Mouse (Mus musculus): ENCODE measurements around the gene Tubb3. TPM values are rescaled to one million over a fixed set of nuclear protein-coding genes. Genes with fewer than 3 reads are reported as not detected.

The Tubb3 gene
- polyA plus RNA-seq, 1 experiment from 2014 or later, result 1,555 TPM

DNA sequence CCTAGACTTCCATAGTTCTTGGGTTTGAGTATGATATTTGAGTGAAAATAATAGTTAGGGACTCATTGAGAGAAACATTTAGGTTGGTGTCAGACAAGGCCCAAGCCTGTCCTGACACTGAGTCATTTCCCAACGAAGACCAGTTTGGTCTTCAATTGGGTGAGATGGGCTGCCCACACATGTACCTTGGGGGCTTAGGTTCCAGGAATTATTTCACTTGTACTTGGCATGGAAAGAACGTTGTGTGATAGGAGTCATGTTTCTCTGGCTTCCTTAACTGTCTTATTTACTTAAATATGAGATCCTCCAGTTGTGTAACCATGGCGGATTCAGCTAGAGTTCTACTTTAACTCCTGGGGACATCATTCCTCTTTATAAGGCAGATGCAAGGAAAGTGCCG lies 52.4 kb downstream of the Tubb3 start:
- Histone ChIP-seq H3K9me3 (replicated peaks) (no peaks in the 10 kb centered on the region), H3K27me3 (replicated peaks) (no peaks in the 10 kb centered on the region), H3K4me1 (no peaks in the 10 kb centered on the region), H3K4me3 (replicated peaks) (no peak overlapping the region), H3K9ac (replicated peaks) (no peak overlapping the region), H3K4me2 (no peak overlapping the region), H3K27ac (replicated peaks) (no peak overlapping the region), H3K36me3 (peaks cover 49% of the 10 kb centered on the region)
- WGBS, result 90% methylated on average over 4 of the region's 4 CpGs
- ATAC-seq (ENCODE audit: low FRiP score), result no peak

DNA sequence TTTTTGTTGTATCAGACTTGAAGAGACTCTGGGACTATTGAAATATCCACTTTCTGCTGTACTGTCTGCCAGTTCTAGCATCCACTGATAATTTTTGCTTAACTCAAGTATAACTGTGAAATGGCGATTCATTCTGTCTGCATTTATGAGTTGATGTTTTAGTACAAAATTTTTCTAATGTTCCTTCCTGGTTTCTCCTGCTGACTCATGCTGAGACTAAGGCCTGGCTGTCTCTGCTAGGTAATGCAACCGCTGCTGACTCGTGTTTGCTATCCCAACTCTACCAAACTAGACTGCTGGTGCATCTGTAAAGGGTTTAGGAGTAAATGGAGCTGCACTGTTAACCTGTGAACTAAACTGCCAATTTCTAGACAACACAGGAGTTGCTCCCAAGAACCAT lies 56.3 kb downstream of the Tubb3 start:
- no peaks in the 10 kb centered on the region for H3K9me3 ChIP-seq (replicated peaks)
- H3K27ac ChIP-seq (replicated peaks), result no peak overlapping the region
- no peak overlapping the region for H3K4me2 ChIP-seq
- ATAC-seq (ENCODE audit: low FRiP score), result no peak
- H3K9ac ChIP-seq (replicated peaks), result no peak overlapping the region
- no peaks in the 10 kb centered on the region for H3K4me1 ChIP-seq
- WGBS, result 80% methylated on average over 3 of the region's 3 CpGs
- no peaks in the 10 kb centered on the region for H3K27me3 ChIP-seq (replicated peaks)
- peaks cover 16% of the 10 kb centered on the region for H3K36me3 ChIP-seq
- no peak overlapping the region for H3K4me3 ChIP-seq (replicated peaks)

Other genes starting within 250 kb of the Tubb3 start
- 0.41 and 1.1 TPM in 2 replicates for gene Dpep1, start 225.2 kb upstream of the Tubb3 start, polyA plus RNA-seq (2015; fragmentation: Nextera tagmentation; extraction: Ambion mirVana)
- 174 and 182 TPM in 2 replicates for gene Chmp1a, start 198.7 kb upstream of the Tubb3 start, polyA plus RNA-seq (2015; fragmentation: Nextera tagmentation; extraction: Ambion mirVana)
- 6.5 and 6.6 TPM in 2 replicates for gene Spata33, start 198.6 kb upstream of the Tubb3 start, polyA plus RNA-seq (2015; fragmentation: Nextera tagmentation; extraction: Ambion mirVana)
- 42.3 and 44.2 TPM in 2 replicates for gene Cdk10, start 186.6 kb upstream of the Tubb3 start, polyA plus RNA-seq (2015; fragmentation: Nextera tagmentation; extraction: Ambion mirVana)
- gene Spata2l, start 175.2 kb upstream of the Tubb3 start, polyA plus RNA-seq (2015; fragmentation: Nextera tagmentation; extraction: Ambion mirVana), result 11.3 and 12.8 TPM in 2 replicates
- 21.6 and 21.7 TPM in 2 replicates for gene Zfp276, start 157.2 kb upstream of the Tubb3 start, polyA plus RNA-seq (2015; fragmentation: Nextera tagmentation; extraction: Ambion mirVana)
- gene Vps9d1, start 157.1 kb upstream of the Tubb3 start, polyA plus RNA-seq (2015; fragmentation: Nextera tagmentation; extraction: Ambion mirVana), result 55.6 and 61.5 TPM in 2 replicates
- gene Fanca, start 92.8 kb upstream of the Tubb3 start, polyA plus RNA-seq (2015; fragmentation: Nextera tagmentation; extraction: Ambion mirVana), result 6.1 and 9.8 TPM in 2 replicates
- gene Spire2, start 78.7 kb upstream of the Tubb3 start, polyA plus RNA-seq (2015; fragmentation: Nextera tagmentation; extraction: Ambion mirVana), result 37.9 and 44.0 TPM in 2 replicates
- 368 and 390 TPM in 2 replicates for gene Tcf25, start 37.7 kb upstream of the Tubb3 start, polyA plus RNA-seq (2015; fragmentation: Nextera tagmentation; extraction: Ambion mirVana)
- 0.20 and 0.22 TPM in 2 replicates for gene Mc1r, start 4.3 kb upstream of the Tubb3 start, polyA plus RNA-seq (2015; fragmentation: Nextera tagmentation; extraction: Ambion mirVana)
- gene Def8, start 12.1 kb downstream of the Tubb3 start, polyA plus RNA-seq (2015; fragmentation: Nextera tagmentation; extraction: Ambion mirVana), result 46.8 and 52.3 TPM in 2 replicates
- gene Afg3l1, start 66.5 kb downstream of the Tubb3 start, polyA plus RNA-seq (2015; fragmentation: Nextera tagmentation; extraction: Ambion mirVana), result 47.3 and 50.7 TPM in 2 replicates
- 67.0 and 84.1 TPM in 2 replicates for gene Dbndd1, start 104.0 kb downstream of the Tubb3 start, polyA plus RNA-seq (2015; fragmentation: Nextera tagmentation; extraction: Ambion mirVana)
- gene Gas8, start 107.4 kb downstream of the Tubb3 start, polyA plus RNA-seq (2015; fragmentation: Nextera tagmentation; extraction: Ambion mirVana), result 34.3 and 37.5 TPM in 2 replicates
- gene Rhou, start 242.5 kb downstream of the Tubb3 start, polyA plus RNA-seq (2015; fragmentation: Nextera tagmentation; extraction: Ambion mirVana), result 12.4 and 12.7 TPM in 2 replicates